28 mouse cellular contexts compared by ENCODE assay signal in genomic region chr14:21173973-21174745, GRCm38 (mm10).
A peak's percentile ranks its signal among the peaks of the same experiment; 100 is the strongest.
DNase-seq lines count a peak whose midpoint lies in the region; ATAC-seq and TF ChIP-seq lines count a peak whose summit lies in the region.
"Had no signal": no experiment of that assay in that cellular context is flagged by ENCODE, and none has a peak within 500 bp of the region (broad histone marks: within the 10 kb centered on the region; RNA-seq: fewer than 3 reads in every experiment).

No protein-coding gene starts in this region.

- 74% methylated on average over 1 of the region's 1 CpGs for WGBS in liver, embryonic 14.5 days (ENCODE audit: insufficient replicate concordance)

- no peak for TF ChIP-seq CTCF in liver, embryonic 14.5 days (IDR thresholded peaks at IDR 0.05; ENCODE audit: low read depth)

- ATAC-seq in liver, embryonic 14.5 days (ENCODE audit: insufficient read depth), result no peak
- peak; percentile 46 for ATAC-seq in activated CD4-positive, CD25-positive, alpha-beta regulatory T cell, adult 4 months
- 0 out of 2 replicates have a peak, but pooled peaks have one; percentile 23 for ATAC-seq in megakaryocyte progenitor cell, adult 5-6 weeks (replicated peaks; ENCODE audit: poor library complexity)
- ATAC-seq: forebrain, embryonic 13.5 days; forebrain, embryonic 16.5 days; hindbrain, embryonic 16.5 days had no signal

- H3K27me3 ChIP-seq in liver, embryonic 14.5 days (ENCODE audit: control insufficient read depth, insufficient read depth, low read length), result no peaks in the 10 kb centered on the region
- H3K27me3 ChIP-seq: CH12.LX; forebrain, embryonic 13.5 days; heart, embryonic 13.5 days; hindbrain, embryonic 13.5 days had no signal

- H3K4me3 ChIP-seq in liver, embryonic 14.5 days (ENCODE audit: insufficient read depth in 1 of 2, low read depth in 2 of 2, low read length in 2 of 2), result no peak overlapping the region
- H3K4me3 ChIP-seq: forebrain, embryonic 10.5 days; forebrain, embryonic 13.5 days; heart, adult 2 months; heart, embryonic 10.5 days; heart, embryonic 13.5 days; hindbrain, embryonic 10.5 days; hindbrain, embryonic 13.5 days had no signal

- no peaks in the 10 kb centered on the region for H3K4me1 ChIP-seq in liver, embryonic 14.5 days (replicated peaks; ENCODE audit: control insufficient read depth in 2 of 2, insufficient read depth in 2 of 2, low read length in 1 of 2)
- H3K4me1 ChIP-seq: forebrain, embryonic 10.5 days; forebrain, embryonic 13.5 days; hindbrain, embryonic 10.5 days; hindbrain, embryonic 13.5 days had no signal

- no peak overlapping the region for H3K27ac ChIP-seq in liver, embryonic 14.5 days
- H3K27ac ChIP-seq: forebrain, embryonic 10.5 days; forebrain, embryonic 13.5 days; heart, adult 2 months; heart, embryonic 10.5 days; heart, embryonic 13.5 days; hindbrain, embryonic 10.5 days; hindbrain, embryonic 13.5 days had no signal

- no peaks in the 10 kb centered on the region for H3K36me3 ChIP-seq in liver, embryonic 14.5 days (replicated peaks; ENCODE audit: control insufficient read depth, insufficient read depth, low read depth)
- H3K36me3 ChIP-seq: heart, embryonic 10.5 days; hindbrain, embryonic 10.5 days; hindbrain, embryonic 13.5 days had no signal

- H3K4me2 ChIP-seq in liver, embryonic 14.5 days (ENCODE audit: low read depth), result no peak overlapping the region
- H3K4me2 ChIP-seq: forebrain, embryonic 13.5 days; heart, embryonic 13.5 days; hindbrain, embryonic 13.5 days had no signal

- no peak for DNase-seq in liver, embryonic 14.5 days (ENCODE audit: low read depth in 3 of 3, low spot score in 3 of 3)
- no peak for DNase-seq in liver
- DNase-seq in CD4-positive, CD25-positive, alpha-beta regulatory T cell, adult 2 months (ENCODE audit: low read depth, low spot score), result peak; percentile 24
- DNase-seq in kidney, postnatal 10 days, result no peak
- no peak for DNase-seq in embryo, embryonic 11 days
- no peak for DNase-seq in lung, postnatal 4 days
- DNase-seq: adrenal gland, adult 8-10 months; adrenal gland, postnatal 25 days; B cell, adult 2 months; cerebellum, adult 11-12 months; cerebellum, adult 8-10 months; cerebellum, postnatal 10 days; cerebellum, postnatal 36 days; gastrocnemius, postnatal 10 days; gastrocnemius, postnatal 36 days; heart, adult 2 months had no signal

- H3K9me3 ChIP-seq in liver, embryonic 14.5 days (ENCODE audit: control insufficient read depth, low read length), result no peaks in the 10 kb centered on the region
- H3K9me3 ChIP-seq: forebrain, embryonic 10.5 days; forebrain, embryonic 13.5 days; G1E; heart, embryonic 10.5 days; heart, embryonic 13.5 days; hindbrain, embryonic 10.5 days; hindbrain, embryonic 13.5 days had no signal

- no peak overlapping the region for H3K9ac ChIP-seq in liver, embryonic 14.5 days (replicated peaks)
- H3K9ac ChIP-seq: forebrain, embryonic 13.5 days; heart, embryonic 13.5 days; hindbrain, embryonic 13.5 days had no signal

- TF ChIP-seq EP300 in liver, embryonic 14.5 days (IDR thresholded peaks at IDR 0.05; ENCODE audit: low read depth), result 0 out of 2 replicates have a peak, but pooled peaks have one; percentile 9
